Mouse (Mus musculus): ENCODE results near the gene Dnajb12.

- no peak for TF ChIP-seq CTCF (conservative IDR thresholded peaks at IDR 0.05; ENCODE audit: low read length)
- no peak for TF ChIP-seq POU5F1 (IDR thresholded peaks at IDR 0.05; ENCODE audit: borderline replicate concordance, low read length)
- no peak for TF ChIP-seq NANOG (IDR thresholded peaks at IDR 0.05; ENCODE audit: borderline replicate concordance, low read length)
Measured at GRCm38 (mm10) chr10:59870038-59870437, 9.3 kb upstream of the Dnajb12 start.
